Mouse (Mus musculus): ENCODE measurements around the gene Fzd7. TPM values are rescaled to one million over a fixed set of nuclear protein-coding genes. Genes with fewer than 3 reads are reported as not detected.

Gene Fzd7
- total and polyA plus RNA-seq, 3 experiments, result 4.0 to 10.1 (median 4.8) TPM

DNA sequence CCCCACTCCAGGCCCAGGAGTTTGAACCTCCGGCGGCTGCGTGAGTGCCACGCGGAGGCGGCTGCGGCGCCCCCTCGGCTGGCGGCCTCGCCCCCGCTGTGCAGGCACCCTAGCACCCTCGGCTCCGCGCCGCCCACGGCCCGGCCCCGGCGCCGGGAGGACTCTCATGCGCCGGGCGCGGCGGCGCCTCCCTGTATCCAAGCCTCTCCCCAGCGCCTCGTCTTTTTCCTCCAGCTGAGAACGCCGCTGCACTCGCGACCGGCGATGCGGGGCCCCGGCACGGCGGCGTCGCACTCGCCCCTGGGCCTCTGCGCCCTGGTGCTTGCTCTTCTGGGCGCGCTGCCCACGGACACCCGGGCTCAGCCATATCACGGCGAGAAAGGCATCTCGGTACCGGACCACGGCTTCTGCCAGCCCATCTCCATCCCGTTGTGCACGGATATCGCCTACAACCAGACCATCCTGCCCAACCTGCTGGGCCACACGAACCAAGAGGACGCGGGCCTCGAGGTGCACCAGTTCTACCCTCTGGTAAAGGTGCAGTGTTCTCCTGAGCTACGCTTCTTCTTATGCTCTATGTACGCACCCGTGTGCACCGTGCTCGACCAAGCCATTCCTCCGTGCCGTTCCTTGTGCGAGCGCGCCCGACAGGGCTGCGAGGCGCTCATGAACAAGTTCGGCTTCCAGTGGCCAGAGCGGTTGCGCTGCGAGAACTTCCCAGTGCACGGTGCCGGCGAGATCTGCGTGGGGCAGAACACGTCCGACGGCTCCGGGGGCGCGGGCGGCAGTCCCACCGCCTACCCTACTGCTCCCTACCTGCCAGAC is 684 bp downstream of the Fzd7 start:
- dilution Hi-C loops (cut with MboI; ENCODE audit: extremely low pct_ligation_motif_present, extremely low pct_unique_long_range_greater_than_20kb, low sequenced_read_pairs) (no loop called here), in situ Hi-C loops (cut with MboI; ENCODE audit: low pct_ligation_motif_present, low pct_unique_long_range_greater_than_20kb, low sequenced_read_pairs) (no loop called here)
- peak overlapping the region; percentile 67 for H3K27ac ChIP-seq (ENCODE audit: insufficient read depth, low read depth)
- H3K4me1 ChIP-seq (ENCODE audit: control insufficient read depth in 1 of 2, insufficient read depth in 2 of 2), result peaks cover 15 to 54% of the 10 kb centered on the region in 2 experiments
- TF ChIP-seq UBTF (IDR thresholded peaks at IDR 0.05; ENCODE audit: low read depth, low read length), result peak; percentile 34; the same call in 1 of the 2 replicates
- TF ChIP-seq EP300 (IDR thresholded peaks at IDR 0.05; ENCODE audit: low read length), result no peak
- TF ChIP-seq MYC (IDR thresholded peaks at IDR 0.05; ENCODE audit: low read depth, low read length), result no peak
- no peak for TF ChIP-seq CTCF (conservative IDR thresholded peaks at IDR 0.05 in 1 of 2, IDR thresholded peaks at IDR 0.05 in 1 of 2; ENCODE audit: low read depth in 2 of 2, low read length in 2 of 2)
- no peak for TF ChIP-seq NELFE (IDR thresholded peaks at IDR 0.05; ENCODE audit: low read depth, low read length)
- TF ChIP-seq RAD21 (IDR thresholded peaks at IDR 0.05; ENCODE audit: low read depth, low read length), result no peak
- DNase-seq (ENCODE audit: extremely low read depth), result no peak
- H3K4me2 ChIP-seq (ENCODE audit: insufficient read depth, low read depth, poor library complexity, severe bottlenecking), result peak overlapping the region; percentile 45
- peak overlapping the region; percentile 62 to 83 (median 64) for H3K4me3 ChIP-seq (replicated peaks in 1 of 3; ENCODE audit: low read depth in 2 of 3, low read length in 2 of 3, poor library complexity in 1 of 3)
- H3K79me2 ChIP-seq (replicated peaks; ENCODE audit: control insufficient read depth, extremely low read depth, insufficient read depth, poor library complexity, severe bottlenecking), result peaks cover 36% of the 10 kb centered on the region
- H3K36me3 ChIP-seq (replicated peaks in 1 of 2; ENCODE audit: control insufficient read depth in 1 of 2, insufficient read depth in 1 of 2, low read length in 1 of 2), result peaks cover 14 to 20% of the 10 kb centered on the region in 2 experiments
- H3K9me3 ChIP-seq (replicated peaks; ENCODE audit: low read length), result peaks cover 15% of the 10 kb centered on the region
- no peaks in the 10 kb centered on the region for H3K27me3 ChIP-seq (replicated peaks)
- peak overlapping the region; percentile 51 for H3K9ac ChIP-seq (ENCODE audit: insufficient read depth, low read depth)

GRCm38 (mm10) chr1:59483521-59484245 is 1.5 kb downstream of the Fzd7 start:
- in situ Hi-C loops (cut with MboI; ENCODE audit: low pct_ligation_motif_present, low pct_unique_long_range_greater_than_20kb, low sequenced_read_pairs) (no loop called here), dilution Hi-C loops (cut with MboI; ENCODE audit: extremely low pct_ligation_motif_present, extremely low pct_unique_long_range_greater_than_20kb, low sequenced_read_pairs) (no loop called here)
- Histone ChIP-seq H3K9ac (ENCODE audit: insufficient read depth, low read depth) (no peak overlapping the region), H3K4me1 (ENCODE audit: control insufficient read depth in 1 of 2, insufficient read depth in 2 of 2) (peaks cover 15 to 62% of the 10 kb centered on the region in 2 experiments), H3K9me3 (replicated peaks; ENCODE audit: low read length) (peaks cover 15% of the 10 kb centered on the region), H3K4me2 (ENCODE audit: insufficient read depth, low read depth, poor library complexity, severe bottlenecking) (peak overlapping the region; percentile 45), H3K27ac (ENCODE audit: insufficient read depth, low read depth) (no peak overlapping the region), H3K4me3 (replicated peaks in 1 of 3; ENCODE audit: low read depth in 2 of 3, low read length in 2 of 3, poor library complexity in 1 of 3) (peak overlapping the region in 2 of 3 experiments; percentile 64 to 83), H3K36me3 (replicated peaks in 1 of 2; ENCODE audit: control insufficient read depth in 1 of 2, insufficient read depth in 1 of 2, low read length in 1 of 2) (peaks cover 14 to 20% of the 10 kb centered on the region in 2 experiments), H3K27me3 (replicated peaks) (no peaks in the 10 kb centered on the region), H3K79me2 (replicated peaks; ENCODE audit: control insufficient read depth, extremely low read depth, insufficient read depth, poor library complexity, severe bottlenecking) (peaks cover 36% of the 10 kb centered on the region)
- TF ChIP-seq JUND (conservative IDR thresholded peaks at IDR 0.05; ENCODE audit: low read depth, low read length), result no peak
- TF ChIP-seq NELFE (IDR thresholded peaks at IDR 0.05; ENCODE audit: low read depth, low read length), result no peak
- TF ChIP-seq KAT2A (IDR thresholded peaks at IDR 0.05; ENCODE audit: insufficient replicate concordance, low read length), result no peak
- no peak for TF ChIP-seq EP300 (IDR thresholded peaks at IDR 0.05; ENCODE audit: low read length)
- TF ChIP-seq ZC3H11A (IDR thresholded peaks at IDR 0.05; ENCODE audit: low read depth, low read length), result no peak
- no peak for TF ChIP-seq ZMIZ1 (IDR thresholded peaks at IDR 0.05; ENCODE audit: low read depth, low read length)
- no peak for TF ChIP-seq SMC3 (IDR thresholded peaks at IDR 0.05; ENCODE audit: low read depth, low read length)
- no peak for TF ChIP-seq RAD21 (IDR thresholded peaks at IDR 0.05; ENCODE audit: low read depth, low read length)
- no peak for TF ChIP-seq TBP (conservative IDR thresholded peaks at IDR 0.05; ENCODE audit: low read depth, low read length)
- TF ChIP-seq TCF12 (IDR thresholded peaks at IDR 0.05; ENCODE audit: low read depth, low read length), result no peak
- no peak for TF ChIP-seq POLR2AphosphoS2 (IDR thresholded peaks at IDR 0.05; ENCODE audit: low read depth, low read length)
- no peak for TF ChIP-seq MAZ (IDR thresholded peaks at IDR 0.05; ENCODE audit: low read depth, low read length)
- no peak for TF ChIP-seq POLR2A (IDR thresholded peaks at IDR 0.05; ENCODE audit: low read depth, low read length)
- TF ChIP-seq JUN (IDR thresholded peaks at IDR 0.05; ENCODE audit: insufficient read depth, low read depth, low read length), result no peak
- TF ChIP-seq CHD1 (IDR thresholded peaks at IDR 0.05; ENCODE audit: low read depth, low read length), result no peak
- TF ChIP-seq UBTF (IDR thresholded peaks at IDR 0.05; ENCODE audit: low read depth, low read length), result no peak
- no peak for DNase-seq (ENCODE audit: extremely low read depth)
